Mouse (Mus musculus): ENCODE measurements around the gene Bivm.

The Bivm gene

DNA sequence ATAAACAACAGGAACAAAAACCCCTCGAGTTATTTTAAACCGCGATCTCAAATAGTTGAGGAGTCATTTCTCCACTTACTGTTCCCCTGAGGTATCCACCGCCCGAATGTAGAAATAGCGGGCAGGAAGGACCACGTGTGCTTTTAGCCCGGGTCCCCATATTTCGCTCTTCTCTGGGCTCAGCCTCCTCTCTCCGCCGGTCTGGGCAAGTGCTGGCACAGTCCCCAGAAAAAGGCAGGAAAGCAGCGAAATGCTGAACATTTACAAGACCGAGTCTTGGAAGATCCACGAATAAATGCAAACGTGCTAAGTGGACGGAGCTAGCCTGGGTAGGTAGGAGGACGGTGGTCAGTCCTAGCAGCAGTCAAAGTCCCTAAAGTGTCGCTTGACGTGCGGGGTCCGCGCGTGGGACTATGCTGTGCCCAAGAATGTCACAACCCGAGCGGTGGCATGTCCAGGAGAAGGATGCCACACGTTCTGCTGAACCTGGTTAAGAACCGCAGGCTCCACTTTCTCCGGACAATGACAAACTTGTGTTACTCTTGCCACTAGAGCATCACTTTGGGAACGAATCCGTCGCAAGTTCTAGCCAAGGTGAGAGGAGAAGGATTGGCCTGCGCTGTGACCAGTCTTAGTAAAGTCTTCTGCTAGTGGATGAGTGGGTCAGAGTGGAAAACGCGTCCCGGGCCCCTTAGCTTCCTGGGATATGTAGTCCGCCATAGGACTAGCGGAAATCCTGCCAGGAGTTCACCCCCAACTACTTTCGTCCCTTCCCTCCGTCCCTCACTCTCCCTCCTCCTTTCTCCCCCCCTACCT, at the start of gene Bivm, which contains the start of gene Kdelc1:
Bivm (plus strand) TSS at position 719 of the 816 bp plus-strand sequence.
Kdelc1 (minus strand) TSS at position 570 of the 816 bp plus-strand sequence.
- peak; percentile 95 for DNase-seq (ENCODE audit: low read depth, low spot score)

DNA sequence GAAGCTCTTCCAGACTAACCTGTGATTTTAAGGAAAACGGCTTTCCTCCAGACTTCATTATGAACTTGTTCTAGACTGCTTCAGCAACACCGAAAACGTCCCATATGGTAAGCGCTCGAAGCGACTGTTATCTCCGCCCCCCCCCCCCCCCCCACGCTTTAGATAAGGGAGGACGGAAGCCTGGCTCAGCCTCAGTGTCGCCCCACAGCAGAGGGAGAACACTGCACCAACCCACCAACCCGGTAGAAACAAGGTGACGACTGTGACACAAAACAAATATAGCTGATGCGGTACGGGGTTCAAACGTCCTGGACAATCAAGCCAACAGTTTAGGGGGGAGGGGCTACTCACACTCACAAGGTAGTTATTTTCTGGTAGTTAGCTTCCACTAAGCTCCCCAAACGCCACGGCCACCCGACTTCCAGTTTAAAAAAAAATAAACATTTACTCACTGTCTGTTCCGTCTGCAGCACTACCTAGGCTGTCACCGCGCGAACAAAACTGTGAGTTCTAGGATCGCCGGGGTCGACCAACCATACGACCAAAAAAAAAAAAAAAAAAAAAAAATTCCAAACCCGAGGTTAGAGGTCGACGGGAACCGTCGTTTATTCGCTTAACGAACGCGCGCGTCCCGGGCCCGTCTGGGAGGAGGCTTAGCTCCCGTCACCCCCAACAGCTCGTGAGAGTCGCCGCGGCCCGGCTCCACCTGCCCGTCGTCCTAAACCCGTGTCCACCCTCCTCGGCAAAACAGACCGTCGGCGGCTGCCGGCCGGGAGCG, 17.1 kb upstream of the Bivm start:
- DNase-seq (ENCODE audit: low read depth, low spot score), result peak; percentile 44

DNA sequence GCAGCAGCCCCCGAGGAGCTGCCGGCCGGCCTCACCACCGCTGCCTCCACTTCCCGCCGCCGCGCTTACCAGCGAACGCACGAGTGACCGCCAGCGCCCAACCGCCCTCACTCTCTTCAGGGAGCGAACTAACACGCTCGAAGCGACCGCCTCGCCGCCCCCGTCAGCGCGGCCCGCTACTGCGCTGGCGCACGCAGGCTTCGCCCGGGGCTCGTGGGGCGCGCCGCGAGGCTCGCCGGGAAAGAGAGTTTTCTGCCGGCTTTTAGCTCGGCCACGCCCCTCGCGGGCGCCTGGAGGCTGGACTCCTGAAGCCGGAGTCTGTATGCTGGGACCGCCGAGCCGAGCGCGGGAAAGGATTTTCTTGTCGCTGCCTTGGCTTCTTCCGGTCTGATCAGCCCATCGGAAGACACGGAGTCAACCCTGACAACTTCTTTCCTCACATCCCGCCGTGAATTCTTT, 16.5 kb upstream of the Bivm start, which contains the start of gene Tex30:
Tex30 (minus strand) TSS at position 183 of the 459 bp plus-strand sequence.
- peak; percentile 97 for DNase-seq (ENCODE audit: low read depth, low spot score)

DNA sequence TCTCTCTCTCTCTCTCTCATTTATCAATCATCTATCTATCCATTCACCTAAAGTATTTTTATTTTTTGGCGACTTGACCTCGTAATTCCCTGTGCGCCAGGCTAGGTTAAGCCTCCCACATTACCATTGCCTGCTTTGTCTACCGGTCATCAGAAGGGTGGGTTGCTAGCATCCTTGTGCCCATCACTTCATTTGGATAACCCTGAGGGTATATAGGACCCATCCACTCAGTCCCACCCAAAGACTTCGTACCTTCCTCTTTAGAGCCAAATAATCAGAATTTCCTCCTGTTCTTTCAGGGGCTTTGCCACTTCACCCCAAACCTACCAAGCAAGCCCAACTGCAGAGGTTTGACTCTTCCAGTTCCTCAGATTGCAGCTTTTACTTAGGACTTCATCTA, 15.8 kb upstream of the Bivm start:
- DNase-seq (ENCODE audit: low read depth, low spot score), result peak; percentile 20

DNA sequence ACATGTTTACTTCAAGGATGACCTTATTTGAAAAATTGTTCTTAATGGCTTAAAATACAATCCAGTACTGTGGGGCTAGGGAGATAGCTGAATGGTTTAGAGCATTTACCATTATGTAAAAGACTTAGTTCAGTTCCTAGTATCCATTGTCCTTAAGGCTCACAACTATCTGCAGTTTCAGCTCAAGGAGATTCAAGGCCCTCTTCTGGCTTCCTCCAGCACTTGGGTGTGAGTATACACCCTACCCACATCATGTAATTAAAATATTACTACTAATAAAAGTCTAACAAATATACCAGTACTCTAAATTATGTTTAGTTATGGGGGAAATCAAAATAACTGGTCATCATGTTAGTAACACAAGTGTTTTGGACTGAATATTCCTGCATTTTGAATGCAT, 1.2 kb upstream of the Bivm start:
- DNase-seq (ENCODE audit: low read depth, low spot score), result no peak

DNA sequence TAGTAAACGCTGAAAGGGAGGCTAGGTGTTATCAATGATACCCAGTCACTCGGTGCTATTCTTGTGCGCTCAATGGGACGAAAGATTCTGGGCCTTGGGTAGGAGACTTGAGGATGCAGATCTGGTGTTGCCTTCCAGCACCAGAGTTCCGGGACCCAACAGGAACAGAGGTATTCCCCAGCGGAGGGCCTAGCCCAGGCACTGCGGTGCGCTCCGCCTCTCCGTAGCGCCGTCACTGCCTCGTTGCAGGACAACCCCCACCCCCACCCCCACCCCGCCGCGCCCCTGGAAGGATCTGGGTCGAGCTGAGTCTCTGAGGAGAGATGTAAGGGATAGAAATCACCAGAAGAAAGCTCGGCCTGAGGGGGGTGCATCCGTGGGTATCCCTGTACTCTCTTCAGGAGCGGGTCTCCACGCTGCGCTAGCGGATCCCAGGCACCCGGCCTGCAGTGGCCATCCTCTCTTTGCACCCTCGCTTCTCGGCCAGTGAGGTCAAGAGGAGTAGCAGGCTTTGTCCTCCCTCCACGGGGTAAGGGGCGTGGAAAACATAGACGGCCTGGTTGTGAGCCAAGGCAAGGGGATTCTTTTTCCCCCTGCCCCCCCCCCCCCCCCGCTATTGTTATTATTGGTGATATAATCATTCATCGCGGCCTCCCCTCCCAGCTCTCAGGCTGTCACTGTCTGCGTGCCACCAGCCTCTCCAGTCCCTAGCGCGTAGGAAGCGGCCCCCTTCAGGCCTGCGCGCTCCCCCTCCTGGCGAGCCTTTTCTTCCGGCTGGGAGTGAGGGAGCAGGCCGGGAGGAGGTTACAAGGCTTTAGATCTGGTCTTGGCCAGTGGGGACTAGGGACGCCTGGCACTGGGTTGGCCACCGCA, 680 bp downstream of the Bivm start:
- peak; percentile 85 for DNase-seq (ENCODE audit: low read depth, low spot score)

DNA sequence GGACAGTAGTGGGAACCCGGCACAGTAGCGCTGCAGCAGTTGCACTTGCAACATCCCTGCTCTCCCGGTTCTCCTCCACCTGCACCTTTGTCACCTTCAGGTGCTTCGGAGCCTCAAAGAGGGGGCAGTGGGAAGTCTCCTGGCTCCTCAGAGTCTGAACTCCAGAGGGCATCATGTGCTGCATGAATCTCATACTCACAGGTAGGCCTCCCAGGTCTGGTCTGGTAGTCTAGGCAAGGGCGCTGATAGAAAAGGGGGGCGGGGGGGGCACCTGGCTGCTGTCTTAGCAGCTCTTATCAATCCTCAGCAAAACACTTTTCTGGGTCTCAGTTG, 1.3 kb downstream of the Bivm start:
- DNase-seq (ENCODE audit: low read depth, low spot score), result no peak

DNA sequence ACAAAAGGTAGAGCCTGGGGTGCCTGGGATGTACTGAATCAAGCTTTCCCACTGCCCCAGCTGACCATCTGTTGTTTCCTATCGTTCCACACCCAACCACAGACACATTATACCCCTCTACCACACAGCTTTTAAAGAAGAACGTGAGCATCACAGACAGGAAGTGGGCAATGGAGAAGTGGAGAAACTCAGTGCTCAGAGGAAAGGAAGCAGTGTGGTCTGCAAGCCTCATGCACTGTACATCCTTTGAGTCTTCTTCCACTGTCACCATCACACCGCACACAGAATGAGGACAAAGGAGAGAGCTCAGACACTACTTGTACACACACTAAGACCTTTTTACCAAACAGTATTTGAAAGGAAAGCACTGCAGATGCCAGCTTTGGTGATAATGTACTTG, 3.5 kb downstream of the Bivm start:
- DNase-seq (ENCODE audit: low read depth, low spot score), result no peak

DNA sequence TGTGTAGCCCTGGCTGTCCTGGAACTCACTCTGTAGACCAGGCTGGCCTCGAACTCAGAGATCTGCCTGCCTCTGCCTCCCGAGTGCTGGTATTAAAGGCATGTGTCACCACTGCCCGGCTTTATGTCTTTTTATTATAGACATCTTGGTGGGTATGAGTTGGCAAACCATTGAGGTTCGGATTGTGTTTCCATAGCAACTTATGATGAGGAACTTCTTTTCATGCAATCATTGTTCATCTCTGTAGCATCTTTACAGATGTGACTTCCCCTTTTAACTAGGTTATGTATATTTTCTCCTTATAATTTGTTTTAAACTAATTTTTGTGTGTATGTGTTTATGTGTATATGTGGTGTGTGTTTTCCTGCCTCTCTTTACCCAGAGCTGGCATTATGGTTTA, 6.8 kb downstream of the Bivm start:
- DNase-seq (ENCODE audit: low read depth, low spot score), result no peak

DNA sequence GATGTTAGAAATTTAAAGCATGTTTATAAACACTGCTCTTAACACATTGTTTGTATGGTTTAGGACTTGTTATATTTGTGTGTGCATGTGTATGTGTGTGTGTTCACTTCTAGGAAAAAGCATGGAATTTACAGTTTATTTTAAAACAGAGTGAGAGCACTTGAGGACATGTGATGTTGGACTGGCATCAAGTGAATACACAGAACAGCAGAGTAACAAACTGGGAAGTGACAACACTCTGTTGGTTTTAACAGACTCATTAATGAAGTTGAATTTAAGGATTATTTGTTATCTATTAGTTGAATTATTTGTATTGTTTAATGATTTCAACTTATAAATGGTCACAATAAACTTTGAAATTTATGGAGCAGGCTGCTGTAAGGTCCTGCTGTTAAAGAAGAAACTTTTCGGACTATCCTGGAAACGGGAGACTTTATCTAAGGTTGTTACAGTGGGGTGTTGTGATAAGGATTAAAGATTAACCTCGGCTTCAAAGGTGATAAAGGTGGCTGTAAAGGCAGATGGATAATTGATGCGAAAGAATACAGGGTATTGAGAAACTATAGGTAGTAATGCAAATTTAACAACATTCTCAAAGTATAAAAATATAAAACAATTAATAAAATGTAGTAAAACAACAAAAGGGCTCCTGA, 11.3 kb downstream of the Bivm start:
- DNase-seq (ENCODE audit: low read depth, low spot score), result no peak

DNA sequence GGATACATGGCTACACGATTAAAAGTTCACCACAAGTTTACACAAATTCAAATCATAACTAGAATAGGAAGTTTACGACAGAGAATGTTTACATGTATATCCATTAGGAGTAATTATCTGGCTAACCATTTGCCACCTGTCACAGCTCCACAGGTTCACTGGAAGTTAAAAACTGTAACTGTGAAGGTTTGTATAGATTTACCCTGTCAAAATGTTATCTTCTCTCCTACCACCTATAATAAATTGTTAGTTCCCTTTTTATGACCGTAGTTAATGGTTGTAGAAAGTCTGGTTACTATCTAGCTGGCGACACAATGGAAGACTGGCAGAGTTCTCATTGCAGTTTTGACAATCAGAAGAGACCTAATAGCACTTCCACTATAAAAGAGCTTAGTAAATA, 21.5 kb downstream of the Bivm start:
- no peak for DNase-seq (ENCODE audit: low read depth, low spot score)

DNA sequence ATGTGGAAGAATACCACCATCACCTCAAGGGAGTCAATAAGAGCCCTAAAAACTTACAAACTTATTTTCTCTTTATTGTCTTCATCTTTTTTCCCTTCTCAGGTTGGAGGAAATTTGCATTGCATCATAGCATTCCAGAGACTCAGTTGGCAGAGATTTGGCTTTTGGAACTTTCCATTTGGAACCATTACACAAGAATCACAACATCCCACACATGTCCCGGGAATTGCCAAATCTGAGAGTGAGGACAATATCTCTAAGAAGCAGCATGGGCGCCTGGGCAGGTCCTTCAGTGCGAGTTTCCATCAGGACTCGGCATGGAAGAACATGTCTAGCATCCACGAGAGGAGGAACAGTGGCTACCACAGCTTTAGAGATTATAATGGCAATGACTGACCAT, 24.0 kb downstream of the Bivm start:
- DNase-seq (ENCODE audit: low read depth, low spot score), result no peak

DNA sequence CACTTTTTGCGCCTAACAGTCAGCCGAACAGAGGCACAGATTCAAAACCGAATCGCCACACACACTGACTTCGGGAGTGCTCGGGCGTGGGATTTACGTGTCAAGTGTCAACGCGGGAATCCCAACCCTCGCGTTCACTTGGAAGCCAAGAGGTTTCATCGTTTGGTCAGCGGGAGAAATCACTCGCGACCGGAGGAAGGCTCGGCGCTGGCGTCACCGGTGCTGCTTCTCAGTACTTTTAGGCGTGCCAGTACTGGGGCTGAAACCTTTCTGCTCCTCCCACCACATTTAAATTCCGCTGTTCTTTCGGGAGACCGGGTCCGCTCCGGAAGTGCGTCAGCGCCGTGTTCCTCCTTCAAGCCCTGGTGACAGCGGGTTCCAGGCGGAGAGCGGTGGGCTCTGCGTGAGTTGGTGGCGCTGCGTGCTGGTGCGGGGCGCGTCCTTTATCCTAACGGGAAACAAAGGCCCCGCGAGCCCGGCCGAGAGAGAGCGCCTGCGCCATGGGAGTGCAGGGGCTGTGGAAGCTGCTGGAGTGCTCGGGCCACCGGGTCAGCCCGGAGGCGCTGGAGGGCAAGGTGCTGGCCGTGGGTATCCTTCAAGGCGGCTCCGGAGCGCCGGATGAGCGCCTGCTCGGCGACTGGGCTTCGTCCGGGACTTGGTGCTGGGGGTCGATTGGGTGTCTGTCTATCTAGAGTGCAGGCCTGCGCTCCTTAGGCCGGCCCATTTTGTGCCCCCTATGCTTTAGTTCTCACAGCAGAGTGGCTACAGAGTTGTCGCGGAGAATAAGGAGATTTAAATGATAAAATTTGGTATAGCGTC, 29.0 kb downstream of the Bivm start, which contains the start of gene Ercc5:
Ercc5 (plus strand) TSS at position 182 of the 819 bp plus-strand sequence.
- peak; percentile 95 for DNase-seq (ENCODE audit: low read depth, low spot score)

DNA sequence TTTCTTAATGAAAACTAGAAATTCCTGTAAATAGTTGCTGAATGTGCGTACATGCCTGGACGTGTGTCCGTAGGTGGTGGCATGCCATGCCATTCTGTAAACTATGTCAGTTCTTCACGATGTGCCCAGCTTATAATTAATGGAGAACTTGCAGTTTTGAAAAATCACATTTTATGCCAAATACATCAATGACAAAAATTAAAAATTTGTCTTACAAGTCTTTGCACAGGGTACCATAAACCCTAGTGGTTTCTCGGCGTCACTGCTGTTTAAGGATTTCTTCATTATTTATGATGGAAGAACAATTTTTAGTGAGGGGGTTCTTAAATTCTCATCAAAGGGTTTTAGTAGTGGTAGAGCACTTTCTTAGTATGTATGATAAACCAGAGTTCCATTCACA, 29.9 kb downstream of the Bivm start:
- DNase-seq (ENCODE audit: low read depth, low spot score), result peak; percentile 20

DNA sequence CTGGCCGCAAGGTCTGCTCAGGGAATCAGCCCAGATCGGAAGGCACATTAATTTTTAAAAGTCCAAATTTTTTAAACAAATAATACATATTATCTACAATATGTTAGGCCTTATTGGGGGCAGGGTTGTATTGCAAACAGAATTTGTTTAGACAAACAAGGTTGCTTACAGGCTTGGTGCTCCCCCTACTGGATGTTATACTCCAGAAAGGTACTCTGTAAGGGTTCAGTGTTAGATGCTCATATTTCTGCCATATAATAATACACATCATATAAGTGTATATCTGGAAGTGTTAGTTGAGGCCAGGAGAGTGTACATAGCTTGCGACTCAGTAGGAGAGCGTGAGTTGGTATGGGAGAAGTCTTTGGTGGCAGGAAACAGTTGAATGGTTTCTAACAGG, 36.5 kb downstream of the Bivm start:
- no peak for DNase-seq (ENCODE audit: low read depth, low spot score)

DNA sequence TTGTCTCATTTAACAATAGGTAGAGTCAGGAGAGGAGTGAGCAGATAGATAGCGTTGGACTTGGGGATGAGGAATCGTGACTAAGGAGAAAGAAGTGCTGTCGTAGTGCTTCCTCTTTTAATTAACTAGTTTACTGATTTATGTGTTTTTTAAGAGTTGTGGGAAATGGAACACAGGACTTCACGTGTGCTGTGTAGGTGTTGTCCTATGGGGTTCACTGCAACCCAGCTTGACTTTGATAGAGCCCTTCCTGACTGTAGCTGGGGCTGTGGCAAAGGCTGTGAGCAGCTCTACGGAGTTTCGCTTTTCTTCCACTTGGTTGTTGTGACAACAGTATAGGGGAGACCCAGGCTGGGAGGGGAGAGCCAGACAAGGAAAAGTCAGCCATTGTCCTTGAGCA, 39.6 kb downstream of the Bivm start:
- no peak for DNase-seq (ENCODE audit: low read depth, low spot score)

DNA sequence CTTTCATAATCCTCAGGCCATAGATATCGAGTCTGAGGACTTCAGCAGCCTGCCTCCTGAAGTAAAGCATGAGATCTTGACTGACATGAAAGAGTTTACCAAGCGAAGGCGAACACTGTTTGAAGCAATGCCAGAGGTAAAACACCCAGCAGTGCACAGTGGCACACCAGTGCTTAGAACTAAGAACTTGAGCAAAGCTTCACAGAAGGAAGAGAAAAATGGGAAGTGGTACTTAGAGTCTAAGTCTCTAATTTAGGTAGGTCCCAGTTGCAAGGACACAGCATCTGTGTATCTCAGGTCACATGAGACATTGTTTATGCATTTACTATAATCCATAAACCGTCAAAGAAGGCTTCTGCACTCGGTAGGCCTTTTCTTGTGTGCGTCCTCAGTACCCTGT, 43.1 kb downstream of the Bivm start:
- no peak for DNase-seq (ENCODE audit: low read depth, low spot score)

DNA sequence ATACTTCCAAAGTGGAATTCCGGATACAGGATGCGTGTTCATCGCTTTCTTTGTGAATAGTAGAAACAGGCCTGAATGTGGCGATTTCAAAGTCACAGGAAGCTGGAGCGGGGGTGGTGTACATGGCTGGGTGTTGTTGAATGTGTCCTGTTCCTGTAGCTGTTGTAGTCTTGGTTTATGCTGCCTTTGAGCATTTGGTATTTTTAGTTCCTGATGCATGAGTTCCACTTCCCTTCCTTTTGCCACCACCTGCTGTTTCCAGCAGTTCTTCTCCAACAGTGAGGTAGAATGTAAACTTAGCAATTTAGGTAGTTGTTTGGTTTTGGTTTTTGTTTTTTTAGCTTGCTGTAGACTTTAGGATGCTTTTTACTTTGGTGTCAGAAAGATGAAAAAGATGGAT, 43.6 kb downstream of the Bivm start:
- no peak for DNase-seq (ENCODE audit: low read depth, low spot score)

DNA sequence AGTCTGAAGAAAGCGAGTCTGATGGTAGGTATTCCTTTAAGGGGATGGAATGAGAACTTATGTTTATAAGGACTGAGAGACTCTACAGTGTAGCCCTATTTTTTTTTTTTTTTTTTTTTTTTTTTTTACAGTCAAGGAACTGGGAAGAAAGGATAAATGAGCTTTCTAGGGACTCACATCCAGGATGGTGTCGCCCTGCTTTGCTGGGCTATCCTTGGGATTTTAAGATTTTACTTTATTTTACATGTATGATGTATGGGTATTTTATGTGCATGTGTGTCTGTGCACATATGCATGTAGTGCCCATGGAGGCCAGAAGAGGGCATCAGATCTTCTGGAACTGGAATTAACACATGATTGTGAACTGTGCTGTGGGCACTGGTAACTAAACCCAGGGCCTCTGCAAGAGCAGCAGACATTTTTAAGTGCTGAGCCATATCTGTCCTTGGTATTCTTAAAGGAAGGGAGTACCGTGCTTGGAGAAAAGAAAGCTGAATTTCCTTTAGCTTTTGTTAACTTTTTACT, 49.2 kb downstream of the Bivm start:
- DNase-seq (ENCODE audit: low read depth, low spot score), result no peak

DNA sequence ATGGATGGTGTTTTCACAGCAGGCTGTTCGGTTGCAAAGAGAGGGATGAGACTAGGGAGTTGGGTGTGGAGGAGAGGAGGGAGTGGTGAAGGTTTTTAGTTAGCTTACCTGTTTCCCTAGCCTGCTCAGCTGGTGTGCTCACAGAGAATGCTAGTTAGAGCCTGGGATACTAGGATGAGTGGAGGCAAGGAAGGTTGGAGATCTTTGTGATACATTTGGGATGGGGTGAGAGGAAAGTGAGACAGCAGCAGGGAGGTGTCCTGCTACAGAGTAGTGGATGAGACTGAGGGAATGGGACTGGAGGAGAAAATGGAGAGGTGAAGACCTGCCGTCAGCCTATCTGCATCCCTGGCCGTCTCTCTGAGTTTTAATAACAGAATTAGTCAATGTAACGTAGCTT, 53.9 kb downstream of the Bivm start:
- DNase-seq (ENCODE audit: low read depth, low spot score), result no peak

Measured in mesoderm, embryonic 11.5 days (tissue).